Mouse (Mus musculus) cerebellum, adult 2 months (tissue): ENCODE measurements around the gene Pxdn. TPM values are rescaled to one million over a fixed set of nuclear protein-coding genes. Genes with fewer than 3 reads are reported as not detected.

Experiments used
- DNase-seq, 2 experiments: peaks; one replicate each; pipeline ENCODE4 v3.0.0; 2021
- H3K27ac ChIP-seq: fragments of 200-500 bp; 2 replicates; pipeline ENCODE4 v1.5.1; 2012; ENCODE audit warnings: low read length, control low read depth, inconsistent platforms; ENCODE audit not compliant: insufficient read depth
- H3K27me3 ChIP-seq: fragments of 200-500 bp; 2 replicates; pipeline ENCODE4 v1.6.1; 2012; ENCODE audit warnings: inconsistent platforms, mild to moderate bottlenecking, low read length, moderate library complexity; ENCODE audit not compliant: control insufficient read depth, insufficient read depth
- H3K4me1 ChIP-seq: fragments of 200-500 bp; 2 replicates; pipeline ENCODE4 v1.6.1; 2011; ENCODE audit warnings: low read length; ENCODE audit not compliant: control insufficient read depth, insufficient read depth
- H3K4me3 ChIP-seq: fragments of 200-500 bp; replicated peaks from 2 replicates; pipeline ENCODE3; 2011; ENCODE audit warnings: mild to moderate bottlenecking, low read depth, low read length, control low read depth; ENCODE audit not compliant: insufficient read depth
- CTCF ChIP-seq: fragments of 200-500 bp; IDR thresholded peaks from 2 replicates; pipeline ENCODE4 v1.5.1; 2011; ENCODE audit warnings: low read depth, mild to moderate bottlenecking, control low read depth, low read length, moderate library complexity, borderline replicate concordance; ENCODE audit not compliant: insufficient read depth
- POLR2A ChIP-seq: fragments of 200-500 bp; IDR thresholded peaks from 2 replicates; pipeline ENCODE4 v1.6.1; 2011; ENCODE audit warnings: low read length, control low read depth, borderline replicate concordance; ENCODE audit not compliant: insufficient read depth
- WGBS: fragments of 180-500 bp; shearing (Covaris S2); methylation state at CpG from one replicate; pipeline ENCODE4 v1.1.7; 2018; 5-methylcytosine and 5-hydroxymethylcytosine counted together
- polyA plus RNA-seq: library from polyadenylated mRNA; depleted of rRNA; stranded (reverse); fragments of >200 nt; gene quantifications from 2 replicates; pipeline ENCODE4 v1.2.3, GENCODE M21; 2012; rRNA removed

The Pxdn gene
- polyA plus RNA-seq: 11.9 and 12.1 TPM in 2 replicates

- H3K4me1 ChIP-seq: peaks cover 6% of the 10 kb centered on the region
- TF ChIP-seq POLR2A (no peak), CTCF (no peak)
- 56% methylated on average over 8 of the region's 8 CpGs for WGBS
- DNase-seq: no peak
- peak within 1 kb of the TSS; percentile 49 for H3K4me3 ChIP-seq
- H3K27me3 ChIP-seq: no peaks in the 10 kb centered on the region
- H3K27ac ChIP-seq: no peak within 1 kb of the TSS
Measured at GRCm38 (mm10) chr12:29937308-29937707, at the start of gene Pxdn. Gene Pxdn (plus strand): TSS chr12:29937608.

- 30% methylated on average over 3 of the region's 3 CpGs for WGBS
- DNase-seq: peak; percentile 52 to 56
- TF ChIP-seq POLR2A: no peak
- TF ChIP-seq CTCF: peak; percentile 57; the same call in 1 of the 2 replicates
Measured at GRCm38 (mm10) chr12:29894669-29895068, 42.7 kb upstream of the Pxdn start.

GRCm38 (mm10) chr12:29897533-29898085 is 39.8 kb upstream of the Pxdn start:
- no peak for DNase-seq
- Histone ChIP-seq H3K4me3 (no peak overlapping the region), H3K27me3 (no peaks in the 10 kb centered on the region), H3K4me1 (no peaks in the 10 kb centered on the region), H3K27ac (no peak overlapping the region)
- TF ChIP-seq CTCF: no peak
- no peak for TF ChIP-seq POLR2A
- WGBS: 49% methylated on average over 3 of the region's 3 CpGs

More at GRCm38 (mm10) chr12:29894669-29895068, 42.7 kb upstream of the Pxdn start:
- Histone ChIP-seq H3K27me3 (no peaks in the 10 kb centered on the region), H3K27ac (no peak overlapping the region), H3K4me3 (no peak overlapping the region), H3K4me1 (no peaks in the 10 kb centered on the region)

- TF ChIP-seq CTCF (no peak), POLR2A (no peak)
- Histone ChIP-seq H3K27ac (no peak overlapping the region), H3K4me3 (no peak overlapping the region), H3K27me3 (no peaks in the 10 kb centered on the region), H3K4me1 (peaks cover 15% of the 10 kb centered on the region)
- WGBS: 39% methylated on average over 4 of the region's 4 CpGs
- DNase-seq: peak; percentile 37 to 66
Measured at GRCm38 (mm10) chr12:29904101-29904874, 33.1 kb upstream of the Pxdn start.

GRCm38 (mm10) chr12:29907056-29907455 is 30.4 kb upstream of the Pxdn start:
- Histone ChIP-seq H3K4me3 (no peak overlapping the region), H3K27me3 (no peaks in the 10 kb centered on the region), H3K27ac (no peak overlapping the region), H3K4me1 (peaks cover 15% of the 10 kb centered on the region)
- peak; percentile 36 to 48 for DNase-seq
- TF ChIP-seq POLR2A: no peak
- TF ChIP-seq CTCF: peak; percentile 53
- WGBS: 66% methylated on average over 2 of the region's 2 CpGs

- Histone ChIP-seq H3K4me3 (no peak overlapping the region), H3K27me3 (no peaks in the 10 kb centered on the region), H3K4me1 (no peaks in the 10 kb centered on the region), H3K27ac (no peak overlapping the region)
- 91% methylated on average over 3 of the region's 3 CpGs for WGBS
- no peak for DNase-seq
- TF ChIP-seq POLR2A: no peak
- no peak for TF ChIP-seq CTCF
Measured at GRCm38 (mm10) chr12:29916139-29916538, 21.3 kb upstream of the Pxdn start.

GRCm38 (mm10) chr12:29916807-29917206 is 20.6 kb upstream of the Pxdn start:
- Histone ChIP-seq H3K27me3 (no peaks in the 10 kb centered on the region), H3K4me1 (no peaks in the 10 kb centered on the region), H3K27ac (no peak overlapping the region), H3K4me3 (no peak overlapping the region)
- WGBS: 28% methylated on average over 6 of the region's 6 CpGs
- TF ChIP-seq CTCF (no peak), POLR2A (no peak)
- DNase-seq: peak in 1 of 2 experiments; percentile 31

- Histone ChIP-seq H3K27ac (no peak overlapping the region), H3K27me3 (no peaks in the 10 kb centered on the region), H3K4me3 (no peak overlapping the region), H3K4me1 (no peaks in the 10 kb centered on the region)
- TF ChIP-seq CTCF (no peak), POLR2A (no peak)
- DNase-seq: no peak
- 90% methylated on average over 7 of the region's 7 CpGs for WGBS
Measured at GRCm38 (mm10) chr12:29920298-29920697, 17.1 kb upstream of the Pxdn start.
